Mouse (Mus musculus): ENCODE measurements around the gene Cbx4. TPM values are rescaled to one million over a fixed set of nuclear protein-coding genes. Genes with fewer than 3 reads are reported as not detected.

Gene Cbx4
- polyA plus RNA-seq, 1 experiment from 2014 or later = 9.6 TPM

DNA sequence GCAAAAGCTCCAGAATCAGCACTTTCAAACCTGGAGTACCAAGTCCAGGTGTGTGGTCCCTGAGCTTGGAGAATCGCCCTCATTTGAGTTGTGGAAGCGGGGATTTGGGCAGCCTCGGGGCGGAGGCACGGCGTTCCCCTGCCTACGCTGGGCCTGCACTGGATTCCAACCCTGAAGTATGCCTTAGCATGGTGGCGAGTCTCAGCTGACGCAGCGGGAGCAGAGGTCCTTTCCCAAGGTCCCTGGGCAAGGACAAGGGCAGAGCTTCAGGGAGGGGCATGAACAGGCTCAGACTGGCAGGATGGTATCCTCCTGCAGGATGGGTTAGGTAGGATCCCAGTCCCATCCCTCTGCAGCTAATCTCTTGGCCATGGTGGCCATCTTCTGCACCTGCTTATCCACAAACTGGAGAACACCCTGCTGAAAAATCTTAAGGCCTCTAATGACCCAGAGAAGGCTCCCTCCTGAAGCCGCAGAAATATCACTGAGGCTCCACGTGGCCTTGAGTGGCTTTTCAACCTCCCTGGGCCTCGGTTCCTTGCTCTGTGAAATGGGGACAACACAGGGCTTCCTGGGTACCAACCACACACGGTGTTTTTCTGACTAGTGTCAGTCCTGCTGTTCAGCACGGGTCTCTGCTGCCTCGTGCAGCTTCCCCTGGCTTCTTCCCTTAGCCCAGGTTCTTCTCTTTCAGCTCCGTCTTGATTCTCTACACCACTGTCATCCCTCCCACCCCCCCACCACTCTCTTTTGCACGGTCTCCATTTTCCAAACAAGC is 43.4 kb upstream of the Cbx4 start:
- H3K36me3 ChIP-seq (ENCODE audit: control insufficient read depth, insufficient read depth, low read length) = no peaks in the 10 kb centered on the region
- TF ChIP-seq EP300 (optimal IDR thresholded peaks at IDR 0.05) (no peak), CTCF (IDR thresholded peaks at IDR 0.05; ENCODE audit: low read depth) (no peak)
- H3K27ac ChIP-seq (replicated peaks) = 0 out of 2 replicates have a peak overlapping the region, but pooled peaks have one; percentile 8
- WGBS = 56% methylated on average over 18 of the region's 18 CpGs
- no peak overlapping the region for H3K4me3 ChIP-seq (ENCODE audit: low read depth, low read length)
- H3K9me3 ChIP-seq (ENCODE audit: control insufficient read depth, low read length) = no peaks in the 10 kb centered on the region
- peaks cover 9% of the 10 kb centered on the region for H3K4me1 ChIP-seq (replicated peaks; ENCODE audit: control insufficient read depth, insufficient read depth)
- H3K9ac ChIP-seq (ENCODE audit: low read length) = no peak overlapping the region
- no peak for DNase-seq (ENCODE audit: low spot score)
- H3K27me3 ChIP-seq (ENCODE audit: control insufficient read depth, insufficient read depth, low read length) = no peaks in the 10 kb centered on the region
- no peak for ATAC-seq (ENCODE audit: low FRiP score, low TSS enrichment)
- H3K4me2 ChIP-seq (replicated peaks; ENCODE audit: low read depth) = no peak overlapping the region

DNA sequence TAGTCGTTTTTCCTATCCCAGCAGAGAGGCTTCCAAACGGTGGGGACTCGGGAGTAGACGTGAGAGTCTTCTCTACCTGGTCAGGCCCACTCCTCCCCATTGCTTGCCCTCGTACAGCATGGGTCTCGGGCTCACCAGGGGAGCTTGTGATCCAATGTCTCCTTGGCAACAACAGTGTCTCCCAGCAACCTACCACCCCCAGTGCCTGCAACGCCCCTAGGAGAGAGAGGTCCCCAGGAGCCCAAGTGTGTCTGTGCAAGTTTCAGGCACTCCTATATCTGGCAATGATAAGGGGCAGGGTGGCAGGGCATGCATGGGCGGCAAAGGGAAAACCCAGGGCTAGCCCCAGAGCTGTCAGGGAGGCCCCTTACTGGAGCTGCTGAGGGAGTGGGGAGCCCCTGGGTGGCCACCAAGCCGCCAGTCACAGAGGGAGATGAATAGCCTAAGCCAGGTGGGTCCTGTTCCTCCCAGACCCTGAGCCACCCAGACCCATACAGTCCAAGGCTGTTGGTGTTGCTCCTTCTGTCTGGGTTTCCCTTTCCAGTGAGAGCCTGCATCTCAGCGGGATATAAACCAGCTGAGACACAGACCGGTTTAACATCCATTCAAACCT is 42.8 kb upstream of the Cbx4 start:
- Histone ChIP-seq H3K27ac (replicated peaks) (peak overlapping the region; percentile 69), H3K36me3 (ENCODE audit: control insufficient read depth, insufficient read depth, low read length) (no peaks in the 10 kb centered on the region), H3K4me3 (ENCODE audit: low read depth, low read length) (no peak overlapping the region), H3K9me3 (ENCODE audit: control insufficient read depth, low read length) (no peaks in the 10 kb centered on the region), H3K4me2 (replicated peaks; ENCODE audit: low read depth) (no peak overlapping the region), H3K9ac (ENCODE audit: low read length) (no peak overlapping the region), H3K4me1 (replicated peaks; ENCODE audit: control insufficient read depth, insufficient read depth) (peaks cover 9% of the 10 kb centered on the region), H3K27me3 (ENCODE audit: control insufficient read depth, insufficient read depth, low read length) (no peaks in the 10 kb centered on the region)
- WGBS = 60% methylated on average over 11 of the region's 11 CpGs
- TF ChIP-seq CTCF (IDR thresholded peaks at IDR 0.05; ENCODE audit: low read depth) (no peak), EP300 (optimal IDR thresholded peaks at IDR 0.05) (no peak)
- DNase-seq (ENCODE audit: low spot score) (no peak), ATAC-seq (ENCODE audit: low FRiP score, low TSS enrichment) (no peak)

DNA sequence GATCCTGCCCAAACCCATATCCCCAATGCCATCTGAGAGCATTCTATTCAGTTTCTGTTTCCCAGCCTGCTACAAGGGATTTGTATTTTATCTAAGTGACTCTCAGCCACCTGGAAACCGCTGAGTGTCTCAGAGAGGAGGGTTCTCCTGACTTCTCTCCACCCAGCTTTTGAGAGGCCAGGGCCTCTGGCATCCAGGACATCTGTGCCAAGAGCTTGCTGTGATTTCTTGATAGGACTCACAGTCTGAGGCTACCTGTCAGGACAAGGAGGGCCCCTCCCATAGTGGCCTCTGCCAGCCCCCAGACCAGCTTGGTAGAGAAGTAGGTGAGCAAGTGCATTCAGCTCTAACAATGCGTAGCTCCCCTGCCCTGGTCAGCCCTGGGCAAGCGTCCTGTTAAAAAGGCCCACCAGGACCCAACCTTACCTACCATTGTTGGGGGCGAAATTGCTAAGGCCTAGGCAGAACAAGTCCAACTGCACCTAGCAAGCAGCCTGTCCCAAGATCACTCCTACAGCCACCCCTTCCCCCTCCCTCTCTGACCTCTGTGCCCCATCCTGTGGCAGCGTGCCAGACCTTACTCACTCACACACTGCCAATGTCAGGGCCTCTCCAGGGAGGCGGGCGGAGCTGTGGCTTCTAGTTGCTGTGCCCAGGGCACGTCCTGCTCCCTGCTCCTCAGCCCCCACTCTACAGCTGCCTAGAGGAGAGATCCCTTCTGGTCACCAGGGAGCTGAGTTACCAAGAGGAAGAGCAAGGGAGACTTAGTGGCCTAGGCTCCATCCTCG is 41.9 kb upstream of the Cbx4 start:
- H3K4me1 ChIP-seq (replicated peaks; ENCODE audit: control insufficient read depth, insufficient read depth) = peaks cover 9% of the 10 kb centered on the region
- H3K9ac ChIP-seq (ENCODE audit: low read length) = peak overlapping the region; percentile 9; the same call in 1 of the 2 replicates
- H3K9me3 ChIP-seq (ENCODE audit: control insufficient read depth, low read length) = no peaks in the 10 kb centered on the region
- peak overlapping the region; percentile 73 for H3K27ac ChIP-seq (replicated peaks)
- no peaks in the 10 kb centered on the region for H3K36me3 ChIP-seq (ENCODE audit: control insufficient read depth, insufficient read depth, low read length)
- DNase-seq (ENCODE audit: low spot score) (peak; percentile 92), ATAC-seq (ENCODE audit: low FRiP score, low TSS enrichment) (peak; percentile 40)
- TF ChIP-seq EP300 (optimal IDR thresholded peaks at IDR 0.05) = no peak
- TF ChIP-seq CTCF (IDR thresholded peaks at IDR 0.05; ENCODE audit: low read depth) = no peak
- no peaks in the 10 kb centered on the region for H3K27me3 ChIP-seq (ENCODE audit: control insufficient read depth, insufficient read depth, low read length)
- 42% methylated on average over 9 of the region's 9 CpGs for WGBS
- H3K4me3 ChIP-seq (ENCODE audit: low read depth, low read length) = no peak overlapping the region
- H3K4me2 ChIP-seq (replicated peaks; ENCODE audit: low read depth) = no peak overlapping the region

DNA sequence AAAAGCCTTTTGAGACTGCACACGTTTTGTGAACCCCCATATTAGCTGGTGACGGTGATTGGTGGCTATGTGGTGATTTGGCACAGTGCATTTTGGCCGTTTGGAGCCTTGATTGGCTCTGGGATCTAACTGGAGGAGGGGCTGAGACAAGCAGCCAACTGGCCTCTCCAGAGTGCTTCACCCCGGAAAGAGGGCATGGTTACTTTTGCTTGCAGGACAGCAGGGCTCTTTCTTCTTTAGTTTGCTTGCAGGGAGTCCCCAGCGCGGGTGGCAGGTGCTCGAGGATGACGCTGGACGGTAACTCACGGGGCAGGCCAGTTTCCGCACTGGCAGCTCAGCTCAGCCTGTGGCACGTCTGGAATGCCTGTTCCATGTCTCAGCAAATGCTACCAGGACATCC is 41.1 kb upstream of the Cbx4 start:
- Histone ChIP-seq H3K36me3 (ENCODE audit: control insufficient read depth, insufficient read depth, low read length) (no peaks in the 10 kb centered on the region), H3K4me2 (replicated peaks; ENCODE audit: low read depth) (no peak overlapping the region), H3K4me1 (replicated peaks; ENCODE audit: control insufficient read depth, insufficient read depth) (peaks cover 9% of the 10 kb centered on the region), H3K9me3 (ENCODE audit: control insufficient read depth, low read length) (no peaks in the 10 kb centered on the region), H3K4me3 (ENCODE audit: low read depth, low read length) (no peak overlapping the region), H3K27ac (replicated peaks) (peak overlapping the region; percentile 73), H3K27me3 (ENCODE audit: control insufficient read depth, insufficient read depth, low read length) (no peaks in the 10 kb centered on the region), H3K9ac (ENCODE audit: low read length) (peak overlapping the region; percentile 9; the same call in 1 of the 2 replicates)
- TF ChIP-seq CTCF (IDR thresholded peaks at IDR 0.05; ENCODE audit: low read depth) = no peak
- TF ChIP-seq EP300 (optimal IDR thresholded peaks at IDR 0.05) = no peak
- DNase-seq (ENCODE audit: low spot score) = peak; percentile 57
- WGBS = 34% methylated on average over 12 of the region's 12 CpGs
- ATAC-seq (ENCODE audit: low FRiP score, low TSS enrichment) = no peak

- Histone ChIP-seq H3K4me1 (replicated peaks; ENCODE audit: control insufficient read depth, insufficient read depth) (peaks cover 9% of the 10 kb centered on the region), H3K9me3 (ENCODE audit: control insufficient read depth, low read length) (no peaks in the 10 kb centered on the region), H3K4me3 (ENCODE audit: low read depth, low read length) (no peak overlapping the region), H3K27ac (replicated peaks) (peak overlapping the region; percentile 73), H3K27me3 (ENCODE audit: control insufficient read depth, insufficient read depth, low read length) (no peaks in the 10 kb centered on the region), H3K4me2 (replicated peaks; ENCODE audit: low read depth) (peak overlapping the region; percentile 23; the same call in 1 of the 2 replicates), H3K9ac (ENCODE audit: low read length) (0 out of 2 replicates have a peak overlapping the region, but pooled peaks have one; percentile 8), H3K36me3 (ENCODE audit: control insufficient read depth, insufficient read depth, low read length) (no peaks in the 10 kb centered on the region)
- peak; percentile 97 for DNase-seq (ENCODE audit: low spot score)
- WGBS = 27% methylated on average over 23 of the region's 23 CpGs
- peak; percentile 96 for ATAC-seq (ENCODE audit: low FRiP score, low TSS enrichment)
- TF ChIP-seq EP300 (optimal IDR thresholded peaks at IDR 0.05) = peak; percentile 73
- TF ChIP-seq CTCF (IDR thresholded peaks at IDR 0.05; ENCODE audit: low read depth) = peak; percentile 84
Measured at GRCm38 (mm10) chr11:119125929-119126861, 40.2 kb upstream of the Cbx4 start.
